Mouse (Mus musculus) T-helper 2 cell (primary cell): ENCODE data around the gene Zfp667.
"Not testable (repeated sequence)": the region's sequence is repeated elsewhere in the genome, so short reads cannot be mapped to it uniquely, and the experiment has no call there.

ENCODE experiments used
- in situ Hi-C: fragments of 300-600 bp; cut with MboI, MseI; formaldehyde crosslinking; loops from one replicate; pipeline ENCODE4 v1.15.1; 2025; ENCODE audit warnings: high pct_unique_total_duplicates

Gene Zfp667

DNA sequence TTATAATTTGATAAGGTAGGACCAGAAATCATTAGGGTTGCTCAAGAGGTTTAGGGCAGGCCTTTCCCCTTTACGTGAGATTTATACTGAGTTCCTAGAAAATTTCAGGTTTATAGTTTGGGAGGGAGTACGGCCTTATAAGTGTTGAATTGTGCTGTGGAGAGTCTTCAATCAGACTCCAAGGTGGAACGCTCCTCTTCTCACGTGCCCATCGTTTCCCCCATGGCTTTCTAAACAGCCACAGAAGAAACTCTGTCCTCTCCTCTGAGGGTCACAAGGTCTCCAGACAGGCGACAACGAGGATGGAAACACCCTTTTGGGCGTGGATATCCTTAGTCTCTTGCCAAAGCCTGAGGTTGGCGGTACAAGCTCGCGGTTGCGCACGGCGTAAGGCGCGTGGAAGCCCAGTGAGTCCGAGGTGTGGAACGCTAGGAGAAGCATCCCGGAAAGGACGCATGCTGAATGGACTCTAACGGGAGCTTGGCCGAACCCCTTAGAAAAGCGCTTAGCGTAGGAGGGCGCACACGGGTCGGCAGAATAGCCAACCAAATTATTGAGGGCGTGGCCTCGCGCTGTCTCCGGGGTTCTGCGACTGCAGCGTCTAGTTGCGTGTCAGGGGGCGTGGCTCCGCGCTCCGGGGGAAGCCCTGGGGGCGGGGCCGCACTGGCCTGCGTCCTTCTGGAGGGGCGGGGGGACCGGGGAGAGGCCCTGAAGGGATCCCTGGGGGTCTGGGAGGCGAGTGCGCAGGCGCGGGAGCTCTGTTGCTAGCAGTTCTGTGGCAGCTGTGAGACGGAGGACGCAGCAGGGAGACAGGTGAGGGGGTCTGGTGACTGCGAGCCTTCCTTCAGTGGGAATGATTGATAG lies at the start of gene Zfp667:
TSS of gene Zfp667 (plus strand) at position 738 of the 864 bp plus-strand sequence.
- in situ Hi-C loops, result loop anchor here (5.0 kb wide), 1 partner anchor 1011 kb away; no protein-coding TSS in a partner anchor

DNA sequence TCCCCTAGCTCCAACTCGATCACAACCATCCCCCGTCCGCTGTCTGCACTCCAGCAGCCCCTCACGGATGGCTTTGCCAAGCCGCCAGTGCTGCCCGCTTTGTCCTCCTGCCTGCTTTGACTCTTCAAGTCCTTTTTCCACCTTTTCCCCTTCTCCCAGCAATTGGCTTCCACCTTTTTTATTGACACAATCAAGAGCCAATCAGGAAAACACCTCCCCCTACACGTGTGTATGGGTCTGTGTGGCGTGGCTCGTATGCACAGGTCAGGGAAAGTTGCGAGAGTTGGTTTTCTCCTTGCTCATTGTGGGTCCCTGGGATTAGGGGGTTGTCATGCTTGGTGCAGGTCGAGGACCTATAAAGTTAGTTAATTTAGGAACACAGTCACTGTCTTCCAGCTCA lies 46.6 kb upstream of the Zfp667 start:
- in situ Hi-C loops, result no loop called here

DNA sequence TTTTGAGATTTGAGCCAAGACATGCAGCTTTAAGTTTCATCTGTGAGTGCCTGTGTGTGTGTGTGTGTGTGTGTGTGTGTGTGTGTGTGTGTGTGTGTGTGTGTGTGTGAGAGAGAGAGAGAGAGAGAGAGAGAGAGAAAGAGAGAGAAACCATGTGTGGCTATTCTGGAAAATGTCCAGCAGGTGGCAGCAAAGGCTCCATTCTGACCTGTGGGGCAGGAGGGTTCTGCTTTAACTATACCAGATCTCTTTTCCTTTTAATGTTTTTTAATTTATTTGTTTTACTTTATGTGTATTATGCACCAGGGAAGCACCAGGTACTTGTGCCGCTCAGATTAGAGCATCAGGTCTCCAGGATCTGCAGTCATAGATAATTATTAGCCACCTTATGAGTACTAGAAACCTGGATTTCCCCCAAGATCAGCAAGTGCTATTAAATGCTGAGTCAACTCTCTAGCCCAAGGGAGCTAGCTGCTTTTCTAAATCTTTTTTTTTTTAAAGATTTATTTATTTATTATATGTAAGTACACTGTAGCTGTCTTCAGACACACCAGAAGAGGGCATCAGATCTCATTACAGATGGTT lies 45.4 kb upstream of the Zfp667 start:
- in situ Hi-C loops, result not testable (repeated sequence)

DNA sequence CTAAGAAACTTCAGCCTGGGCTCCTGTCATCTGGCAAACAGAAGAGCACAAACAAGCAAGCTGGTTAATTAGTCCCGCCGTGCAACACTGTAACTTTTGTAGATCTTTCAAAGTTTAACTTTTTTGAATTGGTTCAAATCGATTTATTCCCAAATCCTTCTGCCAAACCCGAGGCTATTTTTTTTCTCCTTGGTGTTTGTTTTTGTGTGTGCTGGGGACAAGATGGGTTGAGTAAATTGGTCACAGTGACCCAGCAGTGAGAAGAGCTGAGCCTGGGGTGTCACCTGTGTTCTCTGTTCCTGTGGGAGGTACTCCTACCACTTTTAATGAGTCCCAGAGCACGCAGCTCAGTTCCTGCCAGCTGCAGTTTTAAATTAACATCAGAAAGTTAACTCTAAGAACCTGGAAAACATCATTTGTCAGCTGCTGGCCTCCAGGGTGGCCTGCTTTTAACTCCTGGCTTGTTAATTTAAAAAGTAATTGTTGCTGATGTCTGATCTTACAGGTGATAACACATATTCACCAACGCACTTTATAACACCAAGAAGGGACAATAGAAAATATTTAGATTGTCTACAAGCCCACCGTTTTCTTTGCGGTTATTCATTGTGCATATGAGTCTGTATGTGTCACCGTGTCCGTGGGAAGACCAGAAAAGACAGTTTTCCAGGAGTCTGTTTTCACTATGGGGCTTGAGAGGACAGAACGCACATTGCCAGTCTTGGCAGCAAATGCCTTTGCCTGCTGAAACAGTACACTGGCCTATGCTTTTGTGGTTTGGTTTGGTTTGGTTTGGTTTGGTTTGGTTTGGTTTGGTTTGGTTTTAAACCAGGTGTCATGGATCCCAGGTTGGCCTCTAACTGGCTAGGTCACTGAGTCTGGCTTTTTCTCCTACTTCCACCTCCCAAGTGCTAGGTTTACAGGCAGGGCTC lies 41.8 kb upstream of the Zfp667 start:
- in situ Hi-C loops, result no loop called here

DNA sequence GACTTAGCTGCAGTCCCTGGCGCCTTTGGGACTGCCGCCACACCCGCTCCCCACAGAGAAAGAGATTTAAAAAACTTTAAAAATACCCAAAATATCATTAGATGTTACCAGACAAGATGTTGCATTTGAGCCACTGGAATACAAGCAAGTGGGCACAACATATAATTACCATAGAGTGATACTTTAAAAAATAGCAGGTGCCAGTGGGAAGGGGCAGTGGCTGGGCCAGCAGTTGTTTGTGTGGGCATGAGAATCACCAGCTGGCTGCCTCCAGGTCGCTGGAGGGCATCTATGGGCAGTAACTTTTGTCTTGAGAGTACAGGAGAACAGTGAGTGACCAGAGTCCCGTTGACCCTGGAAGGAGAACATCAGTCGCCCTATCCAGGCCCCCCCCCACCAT lies 34.0 kb upstream of the Zfp667 start, which contains the start of gene Epp13:
TSS of gene Epp13 (plus strand) at position 301 of the 400 bp plus-strand sequence.
- in situ Hi-C loops, result no loop called here

DNA sequence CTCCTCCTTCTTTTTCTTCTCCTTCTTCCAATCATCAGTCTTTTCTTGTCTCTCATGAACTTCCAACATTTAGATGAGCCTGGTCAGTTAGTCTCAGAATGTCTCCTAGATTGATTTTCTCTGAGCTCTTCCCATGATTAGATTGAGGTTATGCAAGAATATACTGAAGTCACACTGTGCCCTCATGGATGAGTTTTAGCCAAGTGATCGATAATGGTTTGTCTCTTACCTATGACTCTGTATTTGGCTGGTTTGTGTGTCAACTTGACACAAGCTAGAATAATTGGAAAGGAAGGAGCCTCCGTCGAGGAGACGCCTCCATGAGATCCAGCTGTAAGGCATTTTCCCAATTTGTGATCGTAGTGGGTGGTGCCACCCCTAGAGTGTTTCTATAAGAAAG lies 31.9 kb upstream of the Zfp667 start:
- in situ Hi-C loops, result no loop called here

DNA sequence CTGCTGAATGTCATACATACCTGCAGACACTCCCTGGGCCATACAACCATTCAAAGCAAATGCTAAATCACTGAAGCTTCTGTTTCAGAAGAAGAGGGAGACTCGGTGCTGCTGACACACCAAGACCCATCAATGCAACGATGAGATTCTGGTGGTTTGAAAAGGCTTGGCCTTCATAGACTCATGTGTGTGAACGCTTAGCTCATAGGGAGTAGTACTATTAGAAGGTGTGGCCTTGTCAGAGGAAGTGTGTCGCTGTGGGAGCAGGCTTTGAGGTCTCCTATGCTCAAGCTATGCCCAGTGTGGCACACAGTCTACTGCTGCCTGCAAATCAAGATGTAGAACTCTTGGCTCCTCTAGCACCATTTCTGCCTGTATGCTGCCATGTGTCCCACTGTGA lies 29.0 kb upstream of the Zfp667 start:
- in situ Hi-C loops, result no loop called here

DNA sequence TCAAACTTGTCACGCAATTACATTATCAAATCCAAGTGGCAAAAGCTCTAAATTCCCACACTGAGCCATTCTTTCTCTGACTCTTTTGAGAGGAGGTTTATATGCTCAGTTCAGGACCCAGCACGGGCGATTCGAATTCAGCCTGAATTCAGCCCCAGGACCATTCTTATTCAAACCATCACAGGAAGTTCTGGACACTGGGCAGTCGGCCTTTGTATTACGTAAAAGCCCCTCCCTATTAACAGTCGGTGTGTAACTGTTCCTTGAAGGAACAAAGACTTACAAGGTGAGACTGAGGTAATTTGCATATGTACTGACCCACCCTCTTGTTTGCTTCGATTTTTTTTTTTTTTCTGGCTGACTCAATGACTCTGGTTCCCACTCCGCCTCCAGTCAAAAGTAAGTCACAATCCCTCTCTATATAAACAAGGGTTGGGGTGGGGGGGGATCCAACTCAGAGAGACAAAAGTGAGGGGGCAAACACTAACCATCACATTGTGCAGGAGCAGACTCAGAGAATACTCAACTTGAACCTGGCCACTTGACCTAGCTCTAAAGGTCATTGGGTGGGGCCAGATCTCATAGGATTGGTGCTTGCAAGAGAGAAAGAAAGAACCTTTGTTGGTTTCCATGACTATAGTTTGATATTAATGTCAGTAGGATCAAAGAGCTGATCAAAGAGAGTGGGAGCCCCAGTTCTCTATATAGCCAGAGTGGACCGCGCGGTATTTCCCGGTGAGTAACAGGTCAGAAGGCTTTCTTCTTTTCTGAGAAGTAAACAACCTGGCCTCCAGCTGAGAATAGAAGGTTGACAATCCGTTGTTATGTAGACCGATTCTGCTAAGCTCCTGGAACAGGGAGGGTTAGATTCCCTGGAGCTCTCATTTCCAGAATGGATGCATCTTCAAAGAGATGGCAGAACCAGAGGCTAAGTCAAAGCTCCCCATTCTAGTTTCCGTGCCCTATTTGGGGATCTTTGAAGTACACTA lies 27.9 kb upstream of the Zfp667 start:
- in situ Hi-C loops, result no loop called here

DNA sequence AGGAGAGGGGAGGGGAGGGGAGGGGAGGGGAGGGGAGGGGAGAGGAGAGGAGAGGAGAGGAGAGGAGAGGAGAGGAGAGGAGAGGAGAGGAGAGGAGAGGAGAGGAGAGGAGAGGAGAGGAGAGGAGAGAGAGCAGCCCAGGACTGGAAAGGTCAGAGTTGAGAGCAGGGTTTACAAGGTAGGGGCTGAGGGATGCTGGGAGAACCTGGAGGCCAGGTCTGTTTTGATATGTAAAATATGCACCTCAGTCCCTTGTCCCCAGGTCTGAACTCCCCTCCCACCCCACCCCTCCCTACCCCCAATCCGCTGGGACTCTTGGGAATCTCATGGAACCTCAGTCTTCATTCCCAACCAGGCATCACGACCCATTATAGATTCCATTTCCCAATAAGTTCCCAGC lies 26.4 kb upstream of the Zfp667 start:
- in situ Hi-C loops, result not testable (repeated sequence)

DNA sequence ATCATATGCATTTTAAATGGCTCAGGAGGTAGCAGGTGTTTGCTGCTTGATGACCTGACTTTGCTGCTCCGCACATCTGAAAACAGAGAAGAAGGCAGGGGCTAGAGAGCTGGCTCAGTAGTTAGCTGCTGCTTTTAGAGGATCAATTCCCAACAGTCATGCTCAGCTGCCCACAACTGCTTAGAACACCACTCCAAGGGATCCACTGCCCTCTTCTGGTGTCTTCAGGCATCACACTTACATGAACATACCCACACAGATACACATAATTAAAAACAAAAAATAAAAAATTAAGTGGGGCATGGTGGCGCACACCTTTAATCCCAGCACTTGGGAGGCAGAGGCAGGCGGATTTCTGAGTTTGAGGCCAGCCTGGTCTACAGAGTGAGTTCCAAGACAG lies 24.3 kb upstream of the Zfp667 start:
- in situ Hi-C loops, result no loop called here

DNA sequence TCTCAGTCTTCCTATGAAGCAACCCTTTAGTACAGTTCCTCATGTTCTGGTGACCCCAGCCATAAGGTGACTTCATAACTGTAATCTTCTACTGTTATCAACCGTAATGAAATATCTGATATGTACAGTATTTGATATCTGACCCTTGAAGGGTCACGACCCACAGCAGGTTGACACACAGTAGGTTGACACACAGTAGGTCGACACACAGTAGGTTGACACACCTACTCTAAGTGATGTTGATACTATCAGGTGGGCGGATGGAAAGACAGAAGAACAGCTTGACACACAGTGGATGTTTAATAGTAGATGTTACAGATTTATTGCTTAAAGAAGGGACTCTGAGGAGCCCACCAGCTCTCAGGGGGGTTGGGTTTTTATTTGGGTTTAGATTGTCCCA lies 23.4 kb upstream of the Zfp667 start:
- in situ Hi-C loops, result no loop called here

DNA sequence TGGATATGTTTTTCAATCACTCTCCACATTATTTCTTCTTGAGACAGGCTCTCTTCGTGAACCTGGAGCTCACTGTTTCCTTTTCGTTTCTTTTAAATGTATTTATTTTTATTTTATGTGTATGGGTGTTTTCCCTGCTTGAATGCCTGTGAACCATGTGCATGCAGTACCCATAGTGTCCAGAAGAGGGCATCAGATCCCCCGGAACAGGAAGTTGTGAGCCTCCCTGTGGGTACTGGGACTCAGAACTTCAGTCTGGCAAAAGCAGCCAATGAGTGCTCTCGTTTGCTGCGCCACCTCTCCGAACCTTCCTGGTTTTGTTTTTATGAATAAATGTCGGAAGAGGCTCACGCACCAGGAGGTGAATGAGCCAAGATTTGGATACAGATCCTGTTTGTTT lies 20.7 kb upstream of the Zfp667 start:
- in situ Hi-C loops, result no loop called here

DNA sequence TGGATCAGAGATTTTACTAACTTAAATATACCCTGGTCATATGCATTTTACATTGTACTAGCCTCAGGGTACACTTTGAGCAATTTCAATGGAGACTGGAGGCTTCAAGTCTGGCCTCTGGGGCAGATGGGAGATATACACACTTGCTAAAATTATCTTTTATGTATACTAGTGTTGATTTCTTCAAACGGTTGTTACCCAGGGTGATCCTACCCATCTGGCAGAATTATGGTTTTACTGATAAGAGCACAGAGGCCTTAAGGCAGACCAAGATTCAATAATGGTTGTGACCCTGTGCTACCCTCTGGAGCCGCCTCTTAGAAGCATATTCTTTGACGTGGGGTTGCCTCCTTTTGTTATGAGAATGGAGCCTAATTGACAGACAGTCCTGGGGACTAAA lies 8.5 kb upstream of the Zfp667 start:
- in situ Hi-C loops, result no loop called here

DNA sequence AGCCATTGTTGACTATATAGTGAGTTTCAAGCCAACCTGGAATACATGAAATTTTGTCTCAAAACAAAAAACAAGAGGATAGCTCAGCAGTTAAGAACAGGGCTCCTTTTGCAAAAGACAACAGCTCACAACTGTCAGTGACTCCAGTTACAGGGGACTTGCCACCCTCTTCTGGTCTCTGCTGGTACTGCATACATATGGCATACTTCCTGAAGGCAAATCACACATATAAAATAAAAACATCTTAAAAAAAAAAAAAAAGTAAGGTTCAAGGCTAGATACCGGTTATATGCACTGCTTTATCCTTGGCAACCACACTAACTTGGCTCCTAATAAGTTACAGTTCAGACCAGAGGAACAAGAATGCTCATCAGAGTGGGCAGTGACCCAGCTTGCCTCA lies 3.6 kb upstream of the Zfp667 start:
- in situ Hi-C loops, result no loop called here

DNA sequence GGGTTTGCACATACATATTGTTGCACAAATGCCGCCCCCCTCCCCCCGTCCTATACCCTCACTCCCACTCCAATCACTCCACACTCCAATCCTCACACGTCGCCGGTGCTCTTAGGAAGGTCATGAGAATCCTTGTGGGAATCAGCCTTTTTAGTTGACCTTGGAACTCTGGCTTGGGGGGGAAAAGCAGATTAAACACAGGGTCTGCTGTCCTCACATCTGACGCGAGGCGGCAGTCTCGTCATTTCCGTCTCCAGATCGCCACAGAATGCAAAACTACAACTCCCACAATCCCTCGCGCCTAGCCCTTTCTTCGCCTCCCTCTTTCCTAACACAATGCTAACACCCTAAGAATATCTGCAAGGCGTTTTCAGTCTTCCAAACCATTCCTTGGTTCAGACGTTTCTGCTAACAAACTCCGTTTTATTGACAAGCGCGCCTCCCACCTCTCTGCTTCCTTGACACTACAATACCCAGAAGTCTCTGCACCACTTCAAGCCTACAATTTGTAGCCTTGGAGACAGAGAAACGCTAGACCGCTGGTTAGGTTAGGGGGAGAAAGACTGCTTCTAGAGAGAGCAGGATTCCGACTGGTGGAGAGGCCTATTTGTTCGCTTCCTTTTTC lies 2.8 kb upstream of the Zfp667 start:
- in situ Hi-C loops, result no loop called here

DNA sequence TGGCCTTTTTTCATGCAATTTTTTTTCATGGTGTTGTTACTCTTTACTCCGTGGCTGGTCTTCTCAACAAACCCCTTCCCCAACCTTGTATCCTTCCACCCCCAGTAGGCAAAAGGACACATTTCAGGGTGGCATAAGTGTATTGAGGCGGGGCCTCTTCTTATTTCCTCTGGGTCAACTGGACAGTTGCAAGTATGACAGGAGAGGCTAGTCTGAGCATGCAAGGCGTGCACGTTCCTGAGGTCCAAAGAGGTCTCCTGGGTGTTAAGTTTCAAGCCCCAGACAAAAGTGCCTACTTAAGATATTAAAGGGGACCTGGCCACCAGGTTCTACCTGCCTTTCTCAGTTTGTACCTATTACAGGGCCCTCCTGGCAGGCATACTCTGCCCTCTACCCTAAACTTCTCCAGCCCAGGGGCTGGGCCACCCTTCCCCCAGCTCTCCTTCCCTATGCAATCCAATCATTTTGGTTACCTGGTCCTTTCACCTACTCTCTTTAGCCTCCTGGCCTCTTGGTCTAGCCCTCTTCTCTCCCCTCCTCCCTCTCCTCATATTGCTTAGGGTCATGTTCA lies 1.9 kb upstream of the Zfp667 start:
- in situ Hi-C loops, result loop anchor here (5.0 kb wide), 1 partner anchor 1013 kb away; no protein-coding TSS in a partner anchor

DNA sequence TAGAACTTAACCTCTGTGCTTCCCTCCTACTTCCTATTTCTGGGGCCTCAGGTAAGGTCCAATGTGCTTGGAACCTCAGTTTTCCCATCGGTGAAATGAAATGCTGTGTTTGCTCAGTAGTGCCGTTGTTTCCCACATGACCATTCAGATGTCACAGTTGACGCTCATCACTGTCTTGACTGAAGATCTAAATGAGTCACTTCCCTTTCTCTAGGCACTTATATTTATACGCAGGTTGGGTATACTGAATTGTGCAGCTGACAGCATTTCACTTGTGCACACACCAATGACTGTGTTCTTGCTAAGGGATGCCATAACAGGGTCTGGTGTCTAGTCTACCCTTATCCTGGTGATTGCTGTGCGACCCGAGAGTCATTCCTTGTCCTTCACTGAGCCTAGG lies 1.0 kb upstream of the Zfp667 start:
- in situ Hi-C loops, result loop anchor here (5.0 kb wide), 1 partner anchor 1012 kb away; no protein-coding TSS in a partner anchor

DNA sequence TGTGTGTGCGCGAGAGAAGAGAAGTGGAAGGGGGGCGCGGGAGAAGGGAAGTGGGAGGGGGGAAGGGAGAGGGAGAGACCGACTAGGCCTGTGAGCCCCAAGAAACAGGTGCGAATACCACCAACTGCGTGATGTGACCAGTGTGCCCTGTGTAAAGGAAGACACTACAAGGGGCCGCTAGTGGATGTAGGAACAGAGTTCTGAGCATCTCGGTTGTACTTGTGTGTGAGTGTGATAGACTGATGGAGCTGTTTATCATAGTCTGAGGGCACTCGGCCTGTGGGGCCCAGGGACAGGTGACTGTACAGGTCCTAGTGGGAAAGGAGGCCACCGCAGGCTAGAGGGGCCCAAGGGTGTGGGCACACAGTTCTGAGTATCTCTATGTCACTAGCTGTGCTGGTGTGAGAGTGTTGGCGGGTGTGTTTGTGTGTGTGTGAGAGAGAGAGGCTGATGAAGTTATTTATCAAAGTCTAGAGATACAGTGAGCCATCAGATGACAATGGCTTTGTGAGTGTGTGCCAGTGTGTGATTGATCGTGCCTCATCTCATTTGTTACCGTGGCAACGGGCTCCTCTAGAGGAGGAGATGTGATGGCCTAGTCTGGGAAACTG lies 647 bp downstream of the Zfp667 start:
- in situ Hi-C loops, result loop anchor here (5.0 kb wide), 1 partner anchor 1010 kb away; no protein-coding TSS in a partner anchor

DNA sequence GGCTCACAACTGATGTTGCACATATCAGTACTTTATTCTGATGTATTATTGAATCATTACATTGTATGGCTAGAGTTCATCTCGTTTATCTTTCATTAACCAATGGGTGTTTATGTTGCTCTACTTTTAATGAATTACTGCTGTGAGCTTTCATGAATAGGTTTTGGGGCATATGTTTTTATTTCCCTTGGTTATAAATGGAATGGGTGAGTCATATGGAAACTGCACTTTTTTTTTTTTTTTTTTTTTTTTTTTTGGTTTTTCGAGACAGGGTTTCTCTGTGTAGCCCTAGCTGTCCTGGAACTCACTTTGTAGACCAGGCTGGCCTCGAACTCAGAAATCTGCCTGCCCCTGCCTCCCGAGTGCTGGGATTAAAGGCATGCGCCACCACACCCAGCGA lies 4.7 kb downstream of the Zfp667 start:
- in situ Hi-C loops, result loop anchor here (5.0 kb wide), 1 partner anchor 144 kb away; no protein-coding TSS in a partner anchor
